Mouse (Mus musculus): Measurements from ENCODE around the gene Hils1. TPM values are rescaled to one million over a fixed set of nuclear protein-coding genes. Genes with fewer than 3 reads are reported as not detected.

Hils1 gene
- total RNA-seq (2021): not detected
- long read RNA-seq, experiment 1: 0 reads
- long read RNA-seq, experiment 2: 0 reads

- intact Hi-C loops (cut with DNase I; ENCODE audit: low total_unique reads): no loop called here
- DNase-seq: no peak
These were observed at the start of gene Hils1 for GRCm38 (mm10) chr11:94967419-94967818. Gene Hils1, plus strand, starts transcription at chr11:94967593.

DNA sequence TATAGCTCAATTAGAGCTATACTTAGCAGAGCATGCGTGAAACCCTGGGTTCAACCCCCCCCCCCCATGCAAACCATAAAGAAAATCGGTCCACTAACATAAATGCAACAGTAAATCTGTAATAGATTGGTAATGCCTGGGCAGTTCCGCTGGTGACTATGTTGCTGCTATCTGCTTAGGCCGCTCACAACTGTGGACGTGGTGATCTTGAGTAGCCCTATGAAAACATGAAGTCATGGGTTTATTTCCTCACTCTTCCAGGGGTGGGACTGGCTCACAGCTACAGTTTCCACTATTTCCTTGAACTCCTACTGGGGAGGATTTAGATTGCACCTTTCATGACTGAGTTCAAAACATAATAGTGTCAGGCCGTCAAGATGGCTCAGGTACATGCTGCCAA is 49.7 kb upstream of the Hils1 start:
- DNase-seq: no peak
- intact Hi-C loops (cut with DNase I; ENCODE audit: low total_unique reads): loop anchor here (5.0 kb wide), 1 partner anchor 40 kb away; no protein-coding TSS in a partner anchor

DNA sequence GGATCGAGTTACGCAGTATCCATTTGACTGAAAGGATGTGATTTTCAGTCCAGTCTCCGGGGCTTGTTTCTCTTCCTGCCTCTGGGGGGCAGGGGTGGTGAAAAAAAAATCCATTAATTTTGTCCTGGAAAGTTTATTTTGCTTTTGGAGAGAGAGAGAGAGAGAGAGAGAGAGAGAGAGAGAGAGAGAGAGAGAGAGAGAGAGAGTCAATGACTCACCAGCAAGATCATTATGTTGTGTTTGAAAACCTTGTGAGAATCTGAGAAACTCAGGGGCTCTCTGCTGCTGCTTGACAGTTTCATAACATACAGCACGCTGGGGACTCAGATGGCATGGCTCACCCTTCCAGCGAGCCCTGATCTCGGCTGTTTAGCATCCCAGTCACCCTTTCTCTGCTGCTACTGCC is 46.4 kb upstream of the Hils1 start:
- no peak for DNase-seq
- intact Hi-C loops (cut with DNase I; ENCODE audit: low total_unique reads): no loop called here

DNA sequence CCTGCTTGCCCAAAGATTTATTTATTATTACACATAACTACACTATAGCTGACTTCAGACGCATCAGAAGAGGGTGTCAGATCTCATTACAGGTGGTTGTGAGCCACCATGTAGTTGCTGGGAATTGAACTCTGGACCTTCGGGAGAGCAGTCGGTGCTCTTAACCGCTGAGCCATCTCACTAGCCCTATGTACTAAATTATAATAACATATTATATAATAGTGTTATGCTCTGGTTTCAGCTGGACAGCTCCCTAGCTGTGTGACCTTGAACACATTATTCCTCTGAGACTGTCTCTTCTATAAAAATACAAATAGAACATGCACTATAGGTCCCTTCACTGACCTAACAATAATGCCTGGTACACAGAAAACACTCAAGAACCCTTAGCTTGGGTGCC is 42.4 kb upstream of the Hils1 start:
- intact Hi-C loops (cut with DNase I; ENCODE audit: low total_unique reads): no loop called here
- DNase-seq: no peak

GRCm38 (mm10) chr11:94926431-94926830 is 41.0 kb upstream of the Hils1 start:
- DNase-seq: peak; percentile 53
- intact Hi-C loops (cut with DNase I; ENCODE audit: low total_unique reads): no loop called here

DNA sequence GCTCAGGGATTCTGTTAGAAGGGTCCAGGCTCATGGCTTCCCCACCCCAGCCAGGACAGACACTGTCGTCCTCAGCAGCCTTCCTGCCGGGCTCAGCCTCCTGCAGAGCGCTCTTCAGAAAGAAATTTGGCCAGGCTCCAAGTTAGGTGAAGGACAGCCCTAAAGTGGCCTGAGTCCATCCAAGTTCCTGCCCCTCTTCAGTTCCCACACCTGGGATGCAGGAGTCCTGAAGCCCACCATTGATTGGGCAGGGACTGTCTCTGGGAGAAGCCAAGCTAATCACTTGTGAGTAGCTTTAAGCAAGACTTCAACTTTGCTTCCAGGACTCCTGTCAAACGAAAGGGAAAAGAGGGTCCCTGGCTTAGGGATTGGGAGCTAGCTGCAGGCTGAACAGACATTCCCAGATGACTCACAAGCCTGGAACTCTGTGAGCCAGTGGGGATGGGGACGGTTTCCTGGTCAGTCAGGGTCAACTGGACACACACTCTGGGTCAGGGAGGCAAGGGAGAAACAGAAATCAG is 39.6 kb upstream of the Hils1 start:
- peak; percentile 52 for DNase-seq
- intact Hi-C loops (cut with DNase I; ENCODE audit: low total_unique reads): no loop called here

- intact Hi-C loops (cut with DNase I; ENCODE audit: low total_unique reads): no loop called here
- peak; percentile 96 for DNase-seq
These were observed 38.6 kb upstream of the Hils1 start for GRCm38 (mm10) chr11:94928820-94929219.

DNA sequence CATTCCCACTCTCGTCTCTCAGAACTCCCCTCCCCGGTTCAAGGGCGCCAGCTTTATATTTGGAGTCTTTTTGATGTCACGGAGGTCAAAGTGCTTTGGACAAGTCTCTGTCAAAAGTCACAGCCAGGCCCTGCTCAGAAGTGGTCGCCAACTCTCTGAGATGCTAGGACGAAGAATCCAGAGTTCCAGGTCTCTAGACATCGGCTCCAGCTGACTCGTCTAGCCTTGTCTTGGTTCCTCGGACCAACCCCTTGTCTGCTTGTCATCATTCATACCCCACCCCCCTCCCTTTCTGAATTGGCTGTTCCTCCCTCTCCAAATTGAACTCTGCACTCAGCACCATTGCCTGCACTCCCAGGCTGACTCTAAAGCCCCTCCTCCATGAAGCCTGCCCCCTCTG is 37.8 kb upstream of the Hils1 start:
- intact Hi-C loops (cut with DNase I; ENCODE audit: low total_unique reads): no loop called here
- DNase-seq: peak; percentile 25

DNA sequence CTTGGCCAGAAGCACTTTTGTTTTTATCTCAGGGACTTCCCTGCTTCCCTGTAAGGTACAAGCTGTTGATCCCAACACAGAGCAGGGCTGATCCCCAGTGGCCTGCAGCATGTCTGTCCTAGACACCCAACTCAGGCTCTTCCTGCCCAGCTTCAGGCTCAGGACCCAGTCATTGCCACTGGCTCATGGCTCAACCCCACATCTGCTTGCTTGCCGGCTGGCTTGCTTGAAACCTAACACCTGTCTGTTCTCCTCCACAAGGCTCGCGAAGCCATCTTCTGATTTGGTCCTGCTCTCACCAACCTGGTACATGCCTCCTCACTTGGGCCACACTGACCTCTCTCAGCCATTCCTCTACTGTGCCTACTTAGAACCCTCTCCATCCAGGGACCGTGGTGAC is 37.2 kb upstream of the Hils1 start:
- DNase-seq: no peak

GRCm38 (mm10) chr11:94933584-94933983 is 33.8 kb upstream of the Hils1 start:
- peak; percentile 82 for DNase-seq

More for the DNA sequence above, 37.2 kb upstream of the Hils1 start:
- intact Hi-C loops (cut with DNase I; ENCODE audit: low total_unique reads): no loop called here

GRCm38 (mm10) chr11:94934526-94934925 is 32.9 kb upstream of the Hils1 start:
- intact Hi-C loops (cut with DNase I; ENCODE audit: low total_unique reads): no loop called here
- DNase-seq: peak; percentile 46

More at GRCm38 (mm10) chr11:94933584-94933983, 33.8 kb upstream of the Hils1 start:
- intact Hi-C loops (cut with DNase I; ENCODE audit: low total_unique reads): no loop called here

GRCm38 (mm10) chr11:94936045-94936444 is 31.3 kb upstream of the Hils1 start, which contains the start of gene Col1a1:
Gene Col1a1, plus strand, starts transcription at chr11:94936224.
- intact Hi-C loops (cut with DNase I; ENCODE audit: low total_unique reads): loop anchor here (2.0 to 5.0 kb wide), 2 partner anchors 36 to 69 kb away; no protein-coding TSS in a partner anchor

GRCm38 (mm10) chr11:94936851-94937295 is 30.5 kb upstream of the Hils1 start:
- intact Hi-C loops (cut with DNase I; ENCODE audit: low total_unique reads): loop anchor here (2.0 to 5.0 kb wide), 2 partner anchors 35 to 70 kb away; no protein-coding TSS in a partner anchor
- DNase-seq: peak; percentile 89

More at GRCm38 (mm10) chr11:94936045-94936444, 31.3 kb upstream of the Hils1 start, which contains the start of gene Col1a1:
- peak; percentile 93 for DNase-seq

GRCm38 (mm10) chr11:94937335-94937781 is 30.0 kb upstream of the Hils1 start:
- intact Hi-C loops (cut with DNase I; ENCODE audit: low total_unique reads): loop anchor here (2.0 to 5.0 kb wide), 2 partner anchors 35 to 71 kb away; no protein-coding TSS in a partner anchor
- peak; percentile 73 for DNase-seq

DNA sequence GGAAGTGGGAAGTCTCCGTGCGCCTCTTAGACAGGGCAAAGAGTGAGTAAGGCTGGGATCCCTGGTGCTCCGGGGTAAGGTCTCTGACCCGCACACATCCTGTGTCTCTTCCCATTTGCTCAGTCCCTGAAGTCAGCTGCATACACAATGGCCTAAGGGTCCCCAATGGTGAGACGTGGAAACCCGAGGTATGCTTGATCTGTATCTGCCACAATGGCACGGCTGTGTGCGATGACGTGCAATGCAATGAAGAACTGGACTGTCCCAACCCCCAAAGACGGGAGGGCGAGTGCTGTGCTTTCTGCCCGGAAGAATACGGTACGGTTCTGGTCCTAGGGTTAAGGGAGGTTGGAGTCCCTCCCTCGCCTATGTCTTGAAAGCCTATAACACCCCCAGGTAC is 29.6 kb upstream of the Hils1 start:
- intact Hi-C loops (cut with DNase I; ENCODE audit: low total_unique reads): loop anchor here (2.0 to 5.0 kb wide), 2 partner anchors 35 to 71 kb away; no protein-coding TSS in a partner anchor
- no peak for DNase-seq

DNA sequence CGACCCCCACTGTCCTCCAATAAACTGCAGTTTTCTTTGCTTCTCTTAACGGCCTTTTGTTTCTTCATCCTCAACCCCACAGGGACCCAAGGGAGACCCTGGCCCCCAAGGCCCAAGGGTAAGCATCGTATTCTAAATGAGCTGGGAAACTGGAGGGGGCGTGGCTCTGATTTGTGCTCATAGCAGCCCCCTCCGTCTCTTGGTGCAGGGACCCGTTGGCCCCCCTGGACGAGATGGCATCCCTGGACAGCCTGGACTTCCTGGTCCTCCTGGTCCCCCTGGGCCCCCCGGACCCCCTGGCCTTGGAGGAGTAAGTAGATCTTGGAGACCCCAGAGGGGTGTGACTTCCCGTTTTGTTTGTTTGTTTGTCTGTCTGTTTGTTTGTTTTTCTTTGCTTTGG is 29.1 kb upstream of the Hils1 start:
- intact Hi-C loops (cut with DNase I; ENCODE audit: low total_unique reads): loop anchor here (5.0 kb wide), 1 partner anchor 34 kb away; no protein-coding TSS in a partner anchor
- DNase-seq: no peak

DNA sequence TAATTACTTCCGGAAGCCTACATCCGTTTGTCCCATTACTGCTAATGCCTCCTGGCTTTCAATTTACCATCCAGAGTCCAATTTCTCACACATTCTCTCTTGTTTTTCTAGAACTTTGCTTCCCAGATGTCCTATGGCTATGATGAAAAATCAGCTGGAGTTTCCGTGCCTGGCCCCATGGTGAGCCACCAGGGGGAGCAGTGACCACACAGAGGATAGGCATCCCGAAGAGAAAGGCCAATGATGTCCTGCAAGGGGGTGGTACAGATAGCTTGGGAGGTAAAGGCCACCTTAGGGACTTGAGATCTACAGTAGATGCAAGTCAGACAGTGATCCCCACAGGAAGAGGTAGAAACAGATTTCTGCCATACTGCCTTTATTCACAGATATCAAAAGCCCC is 28.1 kb upstream of the Hils1 start:
- intact Hi-C loops (cut with DNase I; ENCODE audit: low total_unique reads): loop anchor here (5.0 kb wide), 1 partner anchor 33 kb away; no protein-coding TSS in a partner anchor
- peak; percentile 79 for DNase-seq

DNA sequence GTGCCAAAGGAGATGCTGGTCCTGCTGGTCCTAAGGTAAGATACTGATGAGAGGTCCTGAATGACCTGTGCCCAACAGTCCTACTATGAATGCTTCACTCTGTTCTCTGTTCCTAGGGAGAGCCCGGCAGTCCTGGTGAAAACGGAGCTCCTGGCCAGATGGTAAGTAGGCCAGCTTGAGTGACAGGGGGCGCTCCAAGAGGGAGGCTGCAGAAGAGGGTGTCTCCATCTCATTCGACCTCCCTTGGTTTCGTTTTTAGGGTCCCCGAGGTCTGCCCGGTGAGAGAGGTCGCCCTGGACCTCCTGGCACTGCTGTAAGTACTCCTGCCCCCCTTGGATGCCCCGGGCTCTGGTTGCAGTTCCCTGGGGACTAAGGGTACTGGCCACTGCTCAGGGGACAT is 26.3 kb upstream of the Hils1 start:
- DNase-seq: no peak
- intact Hi-C loops (cut with DNase I; ENCODE audit: low total_unique reads): no loop called here

DNA sequence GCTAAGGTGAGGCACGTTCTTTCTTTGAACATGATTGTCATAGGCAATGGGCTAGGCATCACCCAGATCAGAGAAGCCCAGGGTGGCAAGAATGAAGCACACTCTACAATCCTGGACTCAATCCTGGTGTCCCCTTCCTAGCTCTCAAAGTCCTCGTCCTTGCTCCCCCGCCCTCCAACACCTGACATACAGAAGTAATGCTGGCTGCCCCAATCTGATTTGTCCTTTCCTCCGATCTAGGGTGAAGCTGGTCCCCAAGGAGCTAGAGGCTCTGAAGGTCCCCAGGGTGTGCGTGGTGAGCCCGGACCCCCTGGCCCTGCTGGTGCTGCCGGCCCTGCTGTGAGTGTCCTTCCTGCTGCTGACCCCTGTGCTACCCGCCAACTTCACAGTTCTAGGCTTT is 25.6 kb upstream of the Hils1 start:
- intact Hi-C loops (cut with DNase I; ENCODE audit: low total_unique reads): no loop called here
- DNase-seq: no peak

DNA sequence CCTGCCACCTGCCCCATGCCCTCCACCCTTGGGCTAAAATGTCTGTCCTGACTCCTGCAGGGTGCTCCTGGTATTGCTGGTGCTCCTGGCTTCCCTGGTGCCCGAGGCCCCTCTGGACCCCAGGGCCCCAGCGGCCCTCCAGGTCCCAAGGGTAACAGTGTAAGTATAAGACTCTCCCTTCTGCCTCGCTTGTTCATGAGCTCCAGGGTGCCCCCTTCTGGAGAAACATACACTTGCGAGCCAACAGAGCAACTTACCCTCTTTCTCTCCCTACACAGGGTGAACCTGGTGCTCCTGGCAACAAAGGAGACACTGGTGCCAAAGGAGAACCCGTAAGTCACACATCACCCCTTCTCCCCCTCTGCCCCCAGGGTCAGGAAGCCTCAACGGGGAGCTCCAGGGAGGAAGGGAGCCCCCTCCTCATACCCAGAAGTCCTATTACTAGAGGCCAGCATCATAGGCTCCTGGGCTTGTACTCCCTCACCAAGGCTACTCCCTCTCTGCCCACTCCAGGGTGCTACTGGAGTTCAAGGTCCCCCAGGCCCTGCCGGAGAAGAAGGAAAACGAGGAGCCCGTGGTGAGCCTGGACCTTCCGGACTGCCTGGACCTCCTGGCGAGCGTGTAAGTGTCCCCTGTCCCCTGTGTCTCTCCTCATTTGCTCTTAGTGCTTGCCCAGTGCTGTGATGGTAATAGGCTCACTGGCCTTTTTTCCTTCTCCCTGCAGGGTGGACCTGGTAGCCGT is 24.9 kb upstream of the Hils1 start:
- intact Hi-C loops (cut with DNase I; ENCODE audit: low total_unique reads): no loop called here
- DNase-seq: peak; percentile 49
